Mouse (Mus musculus) lung, postnatal 0 days (tissue): ENCODE data around the gene Hdgfl2. TPM values are rescaled to one million over a fixed set of nuclear protein-coding genes. Genes with fewer than 3 reads are reported as not detected.

Experiments used
- ATAC-seq: fragments of 200-750 bp; cut with Nextera tagmentation; 2 replicates; pipeline ENCODE4 v1.8.0; 2017; ENCODE audit warnings: moderate library complexity
- DNase-seq: peaks from one replicate; pipeline ENCODE4 v3.0.0-alpha.2; 2016; ENCODE audit warnings: low spot score
- H3K27ac ChIP-seq: fragments of 300-500 bp; sonication (generic); 2 replicates; pipeline ENCODE4 v1.5.1; 2014; ENCODE audit warnings: antibody characterized with exemption, mild to moderate bottlenecking, low read length, mixed read lengths
- H3K27me3 ChIP-seq: fragments of 300-500 bp; sonication (generic); replicated peaks from 2 replicates; pipeline ENCODE4 v1.6.1; 2014; ENCODE audit warnings: low read length, mixed read lengths; ENCODE audit not compliant: insufficient read depth
- H3K36me3 ChIP-seq: fragments of 300-500 bp; sonication (generic); 2 replicates; pipeline ENCODE4 v1.6.1; 2014; ENCODE audit warnings: low read length, mixed read lengths; ENCODE audit not compliant: insufficient read depth
- H3K4me1 ChIP-seq: fragments of 300-500 bp; sonication (generic); 2 replicates; pipeline ENCODE4 v1.6.1; 2014; ENCODE audit warnings: antibody characterized with exemption, low read depth, low read length, mixed read lengths; ENCODE audit not compliant: insufficient read depth
- H3K4me2 ChIP-seq: fragments of 300-500 bp; sonication (generic); replicated peaks from 2 replicates; pipeline ENCODE4 v1.6.1; 2014; ENCODE audit warnings: low read depth, mild to moderate bottlenecking, low read length, moderate library complexity, mixed read lengths
- H3K4me3 ChIP-seq: fragments of 300-500 bp; sonication (generic); 2 replicates; pipeline ENCODE4 v1.5.1; 2014; ENCODE audit warnings: low read depth, low read length
- H3K9ac ChIP-seq: fragments of 300-500 bp; sonication (generic); replicated peaks from 2 replicates; pipeline ENCODE4 v1.6.1; 2014; ENCODE audit warnings: low read depth, mild to moderate bottlenecking
- H3K9me3 ChIP-seq: fragments of 300-500 bp; sonication (generic); 2 replicates; pipeline ENCODE4 v1.6.1; 2016; ENCODE audit warnings: low read length, mixed read lengths
- CTCF ChIP-seq: IDR thresholded peaks from 2 replicates; pipeline ENCODE4 v1.5.1; 2016; ENCODE audit warnings: antibody characterized with exemption, mild to moderate bottlenecking
- EP300 ChIP-seq: IDR thresholded peaks from 2 replicates; pipeline ENCODE4 v1.6.1; 2016; ENCODE audit warnings: antibody characterized with exemption, mild to moderate bottlenecking, control low read depth
- WGBS: fragments of 180-500 bp; shearing (Covaris S2); extraction: QIAGEN DNeasy Blood & Tissue Kit; methylation state at CpG from one replicate; pipeline ENCODE4 v1.1.7; 2014; 5-methylcytosine and 5-hydroxymethylcytosine counted together
- polyA plus RNA-seq: library from polyadenylated mRNA; unstranded; fragments of >200 nt; fragmentation: Nextera tagmentation; extraction: Ambion mirVana; gene quantifications from 2 replicates; pipeline ENCODE4 v1.2.1, GENCODE M21; 2015

The Hdgfl2 gene
- polyA plus RNA-seq, 1 experiment from 2014 or later = 61.7 TPM

GRCm38 (mm10) chr17:56039345-56039744, 40.1 kb upstream of the Hdgfl2 start:
- peaks cover 19% of the 10 kb centered on the region; the same call in 1 of the 2 replicates for H3K4me1 ChIP-seq
- no peak overlapping the region for H3K27ac ChIP-seq
- no peak overlapping the region for H3K4me3 ChIP-seq
- no peaks in the 10 kb centered on the region for H3K27me3 ChIP-seq
- H3K9ac ChIP-seq = no peak overlapping the region
- H3K9me3 ChIP-seq = no peaks in the 10 kb centered on the region
- H3K4me2 ChIP-seq = no peak overlapping the region
- 70% methylated on average over 4 of the region's 4 CpGs for WGBS
- no peak for DNase-seq
- ATAC-seq = no peak
- H3K36me3 ChIP-seq = no peaks in the 10 kb centered on the region
- TF ChIP-seq CTCF (no peak), EP300 (no peak)

GRCm38 (mm10) chr17:56040030-56040856, 39.2 kb upstream of the Hdgfl2 start, which contains the start of gene Chaf1a:
Gene Chaf1a, plus strand, starts transcription at chr17:56040439.
- TF ChIP-seq EP300 (peak; percentile 56; the same call in 1 of the 2 replicates), CTCF (no peak)
- peak within 1 kb of the TSS; percentile 82 for H3K4me3 ChIP-seq
- WGBS = under 1% methylated on average over 67 of the region's 68 CpGs

GRCm38 (mm10) chr17:56040857-56041163, 38.6 kb upstream of the Hdgfl2 start:
- Histone ChIP-seq H3K4me3 (peak overlapping the region; percentile 82), H3K9ac (peak overlapping the region; percentile 41), H3K27me3 (no peaks in the 10 kb centered on the region), H3K4me1 (peaks cover 8% of the 10 kb centered on the region; the same call in 1 of the 2 replicates), H3K9me3 (no peaks in the 10 kb centered on the region), H3K36me3 (no peaks in the 10 kb centered on the region), H3K4me2 (peak overlapping the region; percentile 87), H3K27ac (no peak overlapping the region)
- no peak for ATAC-seq
- 1% methylated on average over 12 of the region's 12 CpGs for WGBS
- no peak for TF ChIP-seq CTCF
- no peak for DNase-seq

More at GRCm38 (mm10) chr17:56040030-56040856, 39.2 kb upstream of the Hdgfl2 start, which contains the start of gene Chaf1a:
- Histone ChIP-seq H3K4me1 (peaks cover 13% of the 10 kb centered on the region; the same call in 1 of the 2 replicates), H3K9me3 (no peaks in the 10 kb centered on the region), H3K36me3 (no peaks in the 10 kb centered on the region), H3K27me3 (no peaks in the 10 kb centered on the region), H3K9ac (peak within 1 kb of the TSS; percentile 41), H3K4me2 (peak within 1 kb of the TSS; percentile 87), H3K27ac (0 out of 2 replicates have a peak within 1 kb of the TSS, but pooled peaks have one; percentile 33)
- DNase-seq (peak; percentile 100), ATAC-seq (peak; percentile 85)

- Histone ChIP-seq H3K36me3 (peaks cover 14% of the 10 kb centered on the region), H3K27ac (no peak overlapping the region), H3K4me2 (no peak overlapping the region), H3K9me3 (no peaks in the 10 kb centered on the region), H3K4me1 (no peaks in the 10 kb centered on the region), H3K27me3 (no peaks in the 10 kb centered on the region), H3K9ac (no peak overlapping the region), H3K4me3 (no peak overlapping the region)
- TF ChIP-seq CTCF (no peak), EP300 (no peak)
- 62% methylated on average over 5 of the region's 5 CpGs for WGBS
- ATAC-seq (no peak), DNase-seq (no peak)
These were observed 28.1 kb upstream of the Hdgfl2 start for GRCm38 (mm10) chr17:56051369-56051768.

DNA sequence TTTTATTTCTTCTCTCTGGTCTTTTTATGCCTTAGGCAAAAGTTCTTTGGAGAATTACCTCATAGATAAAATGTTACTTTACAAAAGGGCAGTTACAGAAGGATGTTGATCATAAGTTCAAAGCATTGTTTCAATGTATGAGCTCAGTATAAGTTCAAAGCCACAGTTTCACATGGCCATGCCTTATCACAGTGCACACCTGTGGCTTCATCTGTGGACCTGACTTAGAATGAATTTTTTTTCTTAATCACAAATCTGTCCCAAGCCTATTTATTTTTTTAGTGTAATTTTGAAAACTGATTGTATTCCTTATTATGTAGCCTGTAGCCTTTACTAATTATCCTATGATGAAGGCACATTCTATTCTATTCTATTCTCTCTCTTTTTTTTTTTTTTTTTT, 24.5 kb upstream of the Hdgfl2 start:
- Histone ChIP-seq H3K4me1 (no peaks in the 10 kb centered on the region), H3K4me3 (no peak overlapping the region), H3K9ac (no peak overlapping the region), H3K27ac (no peak overlapping the region), H3K27me3 (no peaks in the 10 kb centered on the region), H3K4me2 (no peak overlapping the region), H3K9me3 (no peaks in the 10 kb centered on the region), H3K36me3 (peaks cover 5% of the 10 kb centered on the region)
- TF ChIP-seq EP300 (no peak), CTCF (no peak)
- no peak for DNase-seq
- ATAC-seq = no peak

DNA sequence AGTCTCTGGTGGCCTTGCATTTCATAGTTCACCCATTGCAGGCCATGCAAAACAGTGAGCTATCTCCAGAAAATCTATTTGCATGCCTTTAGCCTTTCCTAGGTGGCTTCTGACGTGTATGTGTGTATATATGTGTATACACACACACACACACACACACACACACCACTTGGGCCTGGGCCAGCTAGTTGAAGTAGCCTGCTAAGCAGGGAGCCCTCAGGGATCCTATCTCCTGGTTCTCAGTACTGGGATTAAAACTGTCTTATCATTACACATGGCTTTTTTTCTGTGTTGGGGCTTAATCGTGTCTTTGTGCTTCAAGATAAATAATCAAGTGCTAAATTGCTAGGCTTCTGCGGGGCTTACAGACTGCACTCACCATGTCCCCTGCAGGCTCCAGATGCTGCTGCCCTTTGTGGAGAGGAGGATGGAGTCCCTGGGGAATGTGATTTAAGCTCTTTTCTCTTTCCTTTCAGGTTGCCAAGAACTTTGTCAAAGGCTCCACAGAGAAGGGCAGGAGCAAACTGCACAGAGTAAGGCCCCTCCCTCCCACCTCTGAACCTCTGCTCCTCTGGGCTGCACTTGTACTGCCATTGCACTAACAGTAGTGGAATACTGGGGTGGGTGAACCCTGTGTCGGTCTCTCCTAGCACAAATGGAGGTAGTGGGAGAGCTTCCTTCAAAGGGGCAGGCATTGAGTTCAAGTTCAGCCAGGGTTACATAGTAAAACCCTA, 23.3 kb upstream of the Hdgfl2 start:
- H3K4me3 ChIP-seq = no peak overlapping the region
- no peaks in the 10 kb centered on the region for H3K27me3 ChIP-seq
- 70% methylated on average over 4 of the region's 4 CpGs for WGBS
- H3K9ac ChIP-seq = no peak overlapping the region
- no peaks in the 10 kb centered on the region for H3K9me3 ChIP-seq
- H3K4me2 ChIP-seq = no peak overlapping the region
- H3K36me3 ChIP-seq = peaks cover 5% of the 10 kb centered on the region
- TF ChIP-seq CTCF (no peak), EP300 (no peak)
- no peak for DNase-seq
- no peak for ATAC-seq
- H3K27ac ChIP-seq = no peak overlapping the region
- no peaks in the 10 kb centered on the region for H3K4me1 ChIP-seq
